Mouse (Mus musculus): ENCODE data around the gene Crebrf.

DNA sequence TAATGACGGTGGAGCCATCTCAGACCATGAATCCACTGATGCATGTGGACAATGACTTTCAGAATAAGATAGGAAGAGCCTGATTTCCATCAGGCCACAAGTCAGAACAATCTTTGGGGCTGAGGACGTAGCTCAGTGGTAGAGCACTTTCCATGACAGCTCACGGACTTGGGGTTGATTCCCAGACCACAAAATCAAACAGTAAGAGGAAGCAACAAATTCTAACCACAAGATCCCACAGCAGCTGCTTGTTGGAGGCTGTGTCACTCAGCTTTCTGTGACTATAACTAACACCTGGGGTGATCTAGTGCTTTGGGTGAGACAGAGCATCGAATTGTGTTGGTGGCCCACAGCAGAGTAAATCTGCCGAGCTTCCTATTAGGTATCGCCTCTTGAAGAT is 101.4 kb downstream of the Crebrf start:
- TF ChIP-seq CTCF (IDR thresholded peaks at IDR 0.05; ENCODE audit: low read depth): no peak
- no peak for TF ChIP-seq EP300 (IDR thresholded peaks at IDR 0.05; ENCODE audit: low read depth)

Data from liver, postnatal 0 days (tissue).